Mouse (Mus musculus) embryonic facial prominence, embryonic 12.5 days (tissue): Measurements from ENCODE around the gene Aadat. TPM values are rescaled to one million over a fixed set of nuclear protein-coding genes. Genes with fewer than 3 reads are reported as not detected.
"Not testable (repeated sequence)": the region's sequence is repeated elsewhere in the genome, so short reads cannot be mapped to it uniquely, and the experiment has no call there.

ENCODE experiments used
- ATAC-seq: fragments of 200-750 bp; cut with Nextera tagmentation; 2 replicates; pipeline ENCODE4 v1.8.0; 2017; ENCODE audit not compliant: insufficient number of reproducible peaks, insufficient read depth, low FRiP score, low TSS enrichment
- H3K27ac ChIP-seq: fragments of 300-500 bp; sonication (generic); 2 replicates; pipeline ENCODE4 v1.5.1; 2016; ENCODE audit warnings: mild to moderate bottlenecking
- H3K27me3 ChIP-seq: fragments of 300-500 bp; sonication (generic); 2 replicates; pipeline ENCODE4 v1.6.1; 2016; ENCODE audit warnings: mild to moderate bottlenecking, moderate library complexity
- H3K36me3 ChIP-seq: fragments of 300-500 bp; sonication (generic); 2 replicates; pipeline ENCODE4 v1.6.1; 2016; ENCODE audit warnings: mild to moderate bottlenecking
- H3K4me1 ChIP-seq: fragments of 300-500 bp; sonication (generic); 2 replicates; pipeline ENCODE4 v1.6.1; 2016
- H3K4me2 ChIP-seq: fragments of 300-500 bp; sonication (generic); replicated peaks from 2 replicates; pipeline ENCODE4 v1.6.1; 2016; ENCODE audit warnings: mild to moderate bottlenecking, moderate library complexity
- H3K4me3 ChIP-seq: fragments of 300-500 bp; sonication (generic); 2 replicates; pipeline ENCODE4 v1.5.1; 2016; ENCODE audit warnings: mild to moderate bottlenecking
- H3K9ac ChIP-seq: fragments of 300-500 bp; sonication (generic); 2 replicates; pipeline ENCODE4 v1.6.1; 2016; ENCODE audit warnings: mild to moderate bottlenecking, moderate library complexity
- H3K9me3 ChIP-seq: fragments of 300-500 bp; sonication (generic); 2 replicates; pipeline ENCODE4 v1.6.1; 2016; ENCODE audit warnings: mild to moderate bottlenecking, moderate library complexity
- WGBS: fragments of 180-500 bp; shearing (Covaris S2); methylation state at CpG from one replicate; pipeline ENCODE4 v1.1.7; 2016; 5-methylcytosine and 5-hydroxymethylcytosine counted together
- polyA plus RNA-seq: library from polyadenylated mRNA; unstranded; fragments of >200 nt; fragmentation: Nextera tagmentation; extraction: Ambion mirVana; gene quantifications from 2 replicates; pipeline ENCODE4 v1.2.1, GENCODE M21; 2016

The Aadat gene
- polyA plus RNA-seq, 1 experiment from 2014 or later = 0.77 TPM

DNA sequence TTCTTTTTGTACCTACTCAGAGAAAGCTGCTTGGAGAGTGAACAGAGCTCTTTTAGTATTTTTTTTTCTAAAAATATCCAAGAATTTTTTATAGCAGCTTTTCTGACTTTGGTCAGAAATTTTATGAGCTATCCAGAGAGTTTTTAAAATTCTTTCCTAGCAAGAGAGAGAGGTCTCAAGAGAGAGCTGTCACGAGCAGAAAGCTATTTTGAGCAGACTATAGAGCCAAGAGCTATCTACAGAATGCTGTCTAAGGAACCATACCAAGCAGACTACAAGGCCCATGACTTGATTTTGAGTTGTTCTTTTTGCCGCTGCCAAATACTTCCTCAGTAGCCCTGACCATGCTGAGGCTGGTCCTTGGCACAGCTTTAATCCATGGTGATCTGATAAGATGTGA is 77.6 kb downstream of the Aadat start:
- Histone ChIP-seq H3K27ac (no peak overlapping the region), H3K9me3 (no peaks in the 10 kb centered on the region), H3K4me3 (no peak overlapping the region), H3K9ac (no peak overlapping the region), H3K4me1 (no peaks in the 10 kb centered on the region), H3K36me3 (no peaks in the 10 kb centered on the region), H3K4me2 (no peak overlapping the region), H3K27me3 (no peaks in the 10 kb centered on the region)
- 79% methylated on average over 2 of the region's 2 CpGs for WGBS
- no peak for ATAC-seq

GRCm38 (mm10) chr8:60591352-60592105 is 85.8 kb downstream of the Aadat start:
- not testable (repeated sequence) for H3K4me2 ChIP-seq, H3K36me3 ChIP-seq
- 87% methylated on average over 29 of the region's 29 CpGs for WGBS

DNA sequence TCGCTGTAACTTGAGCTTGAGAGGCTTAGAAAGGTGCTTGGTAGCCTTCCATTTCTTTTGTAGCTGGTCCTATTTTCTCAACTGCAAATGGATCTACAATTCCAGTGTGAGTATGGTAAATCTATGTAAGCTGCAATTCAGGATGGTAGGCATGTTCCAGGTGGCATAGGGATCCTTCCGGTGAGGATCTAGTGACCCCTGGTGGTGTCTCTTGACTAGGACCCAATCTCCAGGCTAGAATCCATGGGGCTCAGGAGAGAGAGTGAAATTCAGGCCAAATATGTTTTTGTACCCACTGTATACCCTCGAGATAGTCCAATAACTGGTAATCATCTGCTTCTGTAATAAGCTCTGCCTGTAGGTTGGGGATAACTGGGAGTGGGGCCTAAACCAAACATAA is 89.0 kb downstream of the Aadat start:
- WGBS = 70% methylated on average over 3 of the region's 3 CpGs
- ATAC-seq = no peak

More at GRCm38 (mm10) chr8:60591352-60592105, 85.8 kb downstream of the Aadat start:
- H3K4me1 ChIP-seq, H3K4me3 ChIP-seq, H3K9ac ChIP-seq, H3K27me3 ChIP-seq, H3K9me3 ChIP-seq, H3K27ac ChIP-seq, ATAC-seq: not testable (repeated sequence)

More for the DNA sequence above, 89.0 kb downstream of the Aadat start:
- H3K27me3 ChIP-seq = no peaks in the 10 kb centered on the region
- no peaks in the 10 kb centered on the region for H3K9me3 ChIP-seq
- H3K4me2 ChIP-seq = no peak overlapping the region
- H3K4me1 ChIP-seq = no peaks in the 10 kb centered on the region
- no peak overlapping the region for H3K27ac ChIP-seq
- no peak overlapping the region for H3K4me3 ChIP-seq
- H3K36me3 ChIP-seq = no peaks in the 10 kb centered on the region
- no peak overlapping the region for H3K9ac ChIP-seq

Other genes with a start within 250 kb of the Aadat start
- gene Gm10283, start 2.7 kb upstream of the Aadat start, polyA plus RNA-seq = not detected in 2 replicates
- 1.7 and 1.8 TPM in 2 replicates for gene Mfap3l, start 126.9 kb downstream of the Aadat start, polyA plus RNA-seq